Mouse (Mus musculus): ENCODE measurements around the gene Smpd2.

Gene Smpd2

DNA sequence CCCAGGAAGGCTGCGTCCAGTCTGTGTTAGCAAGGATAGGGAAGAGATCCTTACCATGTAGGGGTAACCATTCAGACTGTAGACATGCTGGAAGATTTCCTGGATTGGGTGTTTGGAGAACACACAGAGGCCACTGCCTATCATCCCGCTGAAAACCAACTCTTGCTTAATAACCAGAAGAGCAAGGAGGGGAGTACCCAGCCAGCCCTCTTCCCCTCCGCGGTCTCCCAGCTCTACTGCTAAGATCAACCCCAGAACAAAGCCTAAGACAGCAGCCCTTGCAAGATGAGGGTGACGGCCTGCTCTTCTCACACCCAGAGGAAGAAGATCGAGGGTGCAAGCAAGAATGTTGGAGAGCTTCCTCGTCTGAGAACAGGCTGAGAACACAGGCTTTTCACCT is 1.3 kb downstream of the Smpd2 start:
- no peak for DNase-seq (ENCODE audit: low spot score)

DNA sequence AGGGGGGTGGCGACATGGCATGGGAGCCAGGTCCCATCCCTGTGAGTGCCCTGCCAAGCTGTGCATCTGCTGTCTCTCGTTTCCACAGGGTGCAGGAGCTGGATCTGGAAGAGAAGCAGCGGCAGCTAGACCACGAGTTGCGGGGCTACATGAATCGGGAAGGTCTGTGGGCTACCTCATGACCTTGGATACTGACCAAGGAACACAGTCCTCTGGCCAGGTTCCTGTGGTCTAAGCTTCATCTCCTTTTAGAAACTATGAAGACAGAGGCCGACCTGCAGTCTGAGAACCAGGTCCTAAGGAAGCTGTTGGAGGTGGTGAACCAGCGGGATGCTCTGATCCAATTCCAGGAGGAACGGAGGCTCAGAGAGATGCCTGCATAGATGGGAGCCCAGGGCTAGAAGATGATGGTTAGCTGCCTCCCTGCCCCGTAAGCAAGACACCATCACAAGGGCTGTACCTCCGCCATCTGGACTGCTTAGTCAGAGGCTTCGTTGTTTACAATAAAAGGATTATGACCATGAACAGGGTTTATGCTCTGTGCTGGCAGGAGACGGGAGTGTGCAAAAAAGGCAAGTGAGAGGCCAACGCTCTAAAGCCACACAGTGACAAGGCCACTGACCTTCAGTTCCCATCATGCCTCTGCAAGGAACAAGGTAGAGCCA is 3.5 kb downstream of the Smpd2 start:
- no peak for DNase-seq (ENCODE audit: low spot score)

DNA sequence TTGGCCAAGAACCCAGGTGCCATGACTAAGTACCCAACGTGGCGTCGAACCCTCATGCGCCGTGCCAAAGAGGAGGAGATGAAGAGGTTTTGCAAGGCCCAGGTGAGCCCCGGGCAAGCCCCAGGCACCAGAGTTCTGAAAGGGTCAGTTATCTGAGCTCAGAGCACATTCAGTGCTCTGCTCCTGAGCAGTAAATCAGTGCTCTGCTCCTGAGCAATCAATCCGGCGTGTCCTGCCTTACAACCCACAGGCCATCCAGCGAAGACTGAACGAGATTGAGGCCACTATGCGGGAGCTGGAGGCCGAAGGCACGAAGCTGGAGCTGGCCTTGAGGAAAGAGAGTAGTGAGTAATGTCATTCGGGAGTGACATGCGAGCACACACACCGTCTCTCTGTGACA is 4.4 kb downstream of the Smpd2 start:
- no peak for DNase-seq (ENCODE audit: low spot score)

DNA sequence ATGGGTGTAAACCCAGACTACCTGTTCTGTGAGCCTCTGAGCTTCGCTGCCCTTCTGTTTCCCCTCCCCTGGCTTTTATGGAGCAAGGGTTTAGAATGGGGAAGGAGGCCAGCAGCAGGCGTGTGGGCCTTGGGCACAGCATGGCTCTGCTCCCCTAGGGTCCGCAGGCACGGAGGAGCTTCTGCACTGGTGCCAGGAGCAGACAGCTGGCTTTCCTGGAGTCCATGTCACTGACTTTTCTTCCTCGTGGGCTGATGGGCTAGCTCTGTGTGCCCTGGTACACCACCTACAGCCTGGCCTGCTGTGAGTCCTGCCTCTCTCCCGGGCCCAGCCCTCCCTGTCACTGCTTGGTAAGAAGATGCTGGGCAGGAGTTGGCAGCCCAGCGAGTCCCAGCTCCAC is 7.7 kb downstream of the Smpd2 start:
- no peak for DNase-seq (ENCODE audit: low spot score)

DNA sequence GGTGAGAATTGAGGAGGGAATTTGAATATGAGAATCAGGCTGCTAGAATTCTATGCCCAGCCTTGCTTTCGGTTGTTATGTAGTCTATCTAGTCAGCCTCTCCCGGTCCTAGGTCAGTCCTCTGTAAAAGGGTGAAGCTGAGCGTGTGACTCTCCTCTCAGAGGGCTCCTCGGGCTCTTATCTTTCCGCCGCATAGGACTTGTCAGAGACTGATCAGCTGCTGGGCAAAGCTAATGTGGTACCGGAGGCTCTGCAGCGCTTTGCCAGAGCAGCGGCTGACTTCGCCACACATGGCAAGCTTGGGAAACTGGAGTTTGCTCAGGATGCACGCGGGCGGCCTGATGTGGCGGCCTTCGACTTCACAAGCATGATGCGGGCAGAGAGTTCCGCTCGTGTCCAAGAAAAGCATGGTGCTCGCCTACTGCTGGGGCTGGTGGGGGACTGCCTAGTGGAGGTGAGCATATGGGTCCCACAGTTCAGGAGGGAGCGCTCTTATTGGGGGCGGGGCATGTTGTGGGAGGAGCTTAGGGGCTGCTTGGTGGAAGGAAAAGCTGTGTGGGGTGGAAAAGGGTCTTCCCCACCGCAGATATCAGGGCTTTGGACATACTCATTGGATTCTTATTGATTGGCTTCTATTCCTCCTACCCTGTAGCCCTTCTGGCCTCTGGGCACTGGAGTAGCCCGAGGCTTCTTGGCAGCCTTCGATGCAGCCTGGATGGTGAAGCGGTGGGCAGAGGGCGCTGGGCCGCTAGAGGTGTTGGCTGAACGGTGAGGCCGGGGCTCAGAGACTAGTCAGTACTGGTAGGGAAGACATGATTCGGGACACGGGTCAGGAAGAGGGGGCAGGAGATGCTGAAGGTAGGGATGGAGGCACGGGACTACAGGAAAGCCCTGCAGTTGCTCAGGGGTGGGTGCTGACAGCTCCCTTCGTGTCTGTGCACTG is 9.0 kb downstream of the Smpd2 start:
- peak; percentile 51 for DNase-seq (ENCODE audit: low spot score)

DNA sequence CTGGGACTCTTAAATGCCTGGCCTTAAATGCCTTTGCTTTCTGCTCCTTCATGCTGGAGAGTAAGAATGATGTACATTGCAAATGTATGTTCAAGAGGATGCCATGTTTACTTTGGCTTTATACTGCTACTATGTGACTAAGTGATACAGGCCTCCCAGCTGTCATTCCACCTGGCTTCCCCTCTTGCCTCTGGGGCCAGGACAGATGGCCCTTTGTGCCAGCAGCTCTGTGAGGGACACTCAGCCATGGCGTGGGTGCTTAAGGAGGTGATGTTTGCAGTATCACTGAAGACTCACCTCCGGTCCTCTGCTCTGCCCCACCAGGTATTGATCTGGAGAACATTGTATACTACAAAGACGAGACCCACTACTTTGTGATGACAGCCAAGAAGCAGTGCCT is 10.2 kb downstream of the Smpd2 start:
- DNase-seq (ENCODE audit: low spot score) = no peak

DNA sequence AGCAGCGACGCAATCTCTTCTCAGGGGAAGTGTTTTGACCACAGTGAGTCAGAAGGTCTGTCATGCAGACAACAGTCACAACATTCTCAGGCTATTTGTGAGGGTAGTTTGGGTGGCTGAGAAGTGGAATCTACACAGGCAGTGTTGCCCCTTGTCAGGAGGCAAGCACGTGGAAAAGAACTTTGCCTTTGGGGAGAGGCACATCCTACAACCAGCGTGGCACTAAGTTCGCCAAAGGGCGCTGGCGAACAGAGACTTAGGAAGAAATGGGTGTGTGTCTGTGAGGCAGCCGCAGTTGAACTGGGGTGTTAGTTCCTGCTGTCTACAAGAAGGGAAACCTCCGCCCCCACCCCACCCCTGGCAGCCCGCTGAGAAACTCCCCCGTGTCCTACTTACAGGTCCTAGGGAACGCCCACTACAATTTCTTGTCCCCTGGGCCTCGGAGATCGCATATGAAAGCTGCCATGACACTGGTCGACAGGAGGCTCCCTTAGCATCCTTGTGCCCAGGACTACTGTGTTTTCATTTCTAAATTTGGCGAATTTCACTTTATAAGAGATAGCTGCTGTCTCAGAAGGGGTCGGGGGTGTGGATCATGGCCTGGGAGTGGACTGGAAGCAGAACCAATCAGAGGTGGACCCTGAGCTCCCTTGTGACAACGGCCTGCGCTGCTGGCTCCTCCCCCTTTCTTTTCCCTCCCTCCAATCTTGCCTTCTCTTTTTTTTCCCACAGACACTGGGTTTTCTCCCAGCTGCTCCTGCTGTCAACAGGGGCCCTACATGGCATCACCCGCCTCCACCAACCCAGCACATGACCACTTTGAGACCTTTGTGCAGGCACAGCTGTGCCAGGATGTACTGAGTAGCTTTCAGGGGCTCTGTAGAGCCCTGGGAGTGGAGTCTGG is 12.6 kb downstream of the Smpd2 start:
- DNase-seq (ENCODE audit: low spot score) = peak; percentile 39

DNA sequence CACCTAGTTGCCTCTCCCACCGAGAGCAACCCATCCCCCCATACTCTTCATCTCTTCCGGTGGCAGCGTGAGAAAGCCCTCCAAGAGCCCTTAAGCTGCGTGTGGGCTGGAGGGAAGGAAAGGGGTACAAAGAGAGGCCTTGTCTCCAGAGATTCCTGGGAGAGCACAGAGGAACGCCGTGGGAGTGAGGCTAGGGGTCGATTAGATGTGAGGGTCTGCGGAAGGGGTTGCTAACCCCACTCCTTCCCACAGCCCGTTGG is 13.2 kb downstream of the Smpd2 start:
- no peak for DNase-seq (ENCODE audit: low spot score)

DNA sequence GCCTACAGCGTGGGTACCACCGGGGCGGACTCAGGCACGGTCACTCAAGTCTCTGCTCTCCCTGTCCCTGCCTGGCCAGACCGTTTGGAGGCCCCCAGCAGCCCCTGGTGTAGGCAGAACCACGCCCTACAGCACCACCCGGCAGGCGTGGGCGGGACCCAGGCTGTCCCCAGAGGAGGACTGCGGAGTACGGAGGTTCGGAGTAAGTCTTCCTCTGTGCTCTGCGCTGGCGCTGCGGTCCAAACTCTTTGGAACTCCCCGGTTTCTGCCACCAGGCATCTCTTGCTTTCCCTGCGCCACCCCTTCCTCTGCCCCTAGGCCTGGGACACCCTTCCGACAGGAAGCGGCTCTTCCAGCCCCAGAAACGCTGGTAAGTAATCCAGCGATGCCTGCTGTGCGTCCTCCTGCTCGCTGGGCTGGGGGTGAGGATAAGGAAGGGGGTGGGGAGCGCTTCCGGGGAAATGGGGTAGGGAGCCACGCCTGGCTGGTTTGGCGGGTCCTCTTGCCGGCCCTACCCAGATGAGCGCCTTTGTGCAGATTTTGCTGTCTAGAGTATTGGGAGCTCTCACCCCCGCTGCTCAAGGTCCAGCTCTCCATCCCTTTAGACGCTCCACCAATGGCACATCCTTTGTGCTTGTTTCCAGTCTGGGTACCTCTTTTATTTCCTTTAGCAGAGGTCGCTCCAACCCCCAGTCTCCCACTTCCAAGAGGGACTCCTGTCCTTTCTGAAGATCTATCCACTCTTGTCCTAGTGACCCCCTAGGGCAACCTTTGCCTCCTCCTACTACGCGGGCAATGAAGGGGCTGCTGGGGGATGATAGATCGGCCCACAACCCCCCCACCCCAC is 13.8 kb downstream of the Smpd2 start, which contains the start of gene Mical1:
TSS of gene Mical1 (plus strand) at position 144 of the 847 bp plus-strand sequence.
- peak; percentile 64 for DNase-seq (ENCODE audit: low spot score)

DNA sequence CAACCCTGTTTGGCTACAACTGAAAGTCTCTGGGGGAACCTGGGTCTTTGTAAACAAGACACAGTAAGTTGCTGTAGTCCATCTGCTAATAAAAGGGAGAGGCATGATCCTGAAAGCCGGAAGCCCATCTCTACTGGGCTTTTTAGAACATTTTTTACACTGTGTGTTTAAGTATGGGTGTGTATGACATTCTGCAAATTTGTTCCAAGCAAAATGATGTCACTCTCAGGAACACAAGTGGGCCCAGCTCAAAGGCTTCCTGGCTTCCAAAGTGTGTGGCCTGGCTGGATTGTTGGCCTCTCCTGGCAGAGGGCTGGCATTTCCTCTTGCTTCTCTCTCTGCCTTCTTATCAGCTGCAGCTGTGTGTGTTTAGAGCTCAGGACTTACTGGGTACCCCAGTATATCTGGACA is 15.2 kb downstream of the Smpd2 start:
- no peak for DNase-seq (ENCODE audit: low spot score)

DNA sequence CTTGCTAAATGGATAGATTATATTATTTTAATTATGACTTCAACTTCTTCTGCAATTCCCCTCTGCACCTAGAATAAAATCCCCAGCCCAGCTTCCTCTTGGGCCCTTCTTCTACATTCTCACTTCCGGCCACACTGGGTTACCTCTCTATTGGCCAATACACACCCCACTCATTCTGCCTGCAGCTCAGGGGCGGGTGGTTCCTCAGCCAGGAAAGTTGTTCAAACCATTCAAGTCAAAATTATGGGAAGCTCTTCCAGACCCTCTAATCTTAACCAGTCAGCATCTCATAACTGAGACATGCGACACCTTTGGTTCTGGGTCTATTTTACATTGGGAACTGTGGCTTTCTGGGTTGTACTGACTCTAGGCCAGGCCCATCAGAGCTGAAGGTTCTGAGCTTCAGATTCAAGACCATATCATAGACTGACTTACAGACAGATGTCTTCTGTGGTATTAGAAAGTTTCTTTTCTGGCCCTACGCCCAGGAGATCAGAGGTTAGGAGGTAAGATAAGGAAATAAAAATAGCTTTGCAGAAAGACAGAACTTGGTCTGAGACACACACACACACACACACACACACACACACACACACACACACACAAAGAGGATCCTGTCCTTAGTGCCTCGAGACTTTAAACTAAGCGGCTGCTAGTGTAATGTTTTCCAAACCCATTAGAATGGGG is 16.2 kb downstream of the Smpd2 start:
- DNase-seq (ENCODE audit: low spot score) = no peak

DNA sequence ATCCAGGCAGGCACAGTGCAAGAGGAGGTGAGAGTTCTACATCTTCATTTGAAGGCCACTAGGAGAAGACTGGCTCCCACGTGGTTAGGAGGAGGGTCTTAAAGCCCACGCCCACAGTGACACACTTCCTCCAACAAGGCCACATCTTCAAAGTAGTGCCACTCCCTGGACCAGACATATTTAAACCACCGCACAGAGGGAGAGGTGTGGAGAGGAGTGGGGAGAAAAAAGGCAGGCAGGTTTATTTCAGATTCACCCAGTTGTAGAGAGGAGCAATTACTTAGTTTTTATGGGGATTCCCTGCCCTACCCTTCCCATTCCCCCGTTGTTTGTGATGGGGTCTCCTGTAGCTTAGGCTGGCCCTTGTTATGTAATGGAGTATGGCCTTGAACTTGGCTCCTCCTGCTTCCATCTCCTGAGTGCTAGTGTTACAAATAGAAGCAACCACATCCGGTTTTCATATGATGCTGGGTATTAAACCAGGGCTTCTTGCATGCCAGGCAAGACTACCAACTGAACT is 17.1 kb downstream of the Smpd2 start:
- no peak for DNase-seq (ENCODE audit: low spot score)

DNA sequence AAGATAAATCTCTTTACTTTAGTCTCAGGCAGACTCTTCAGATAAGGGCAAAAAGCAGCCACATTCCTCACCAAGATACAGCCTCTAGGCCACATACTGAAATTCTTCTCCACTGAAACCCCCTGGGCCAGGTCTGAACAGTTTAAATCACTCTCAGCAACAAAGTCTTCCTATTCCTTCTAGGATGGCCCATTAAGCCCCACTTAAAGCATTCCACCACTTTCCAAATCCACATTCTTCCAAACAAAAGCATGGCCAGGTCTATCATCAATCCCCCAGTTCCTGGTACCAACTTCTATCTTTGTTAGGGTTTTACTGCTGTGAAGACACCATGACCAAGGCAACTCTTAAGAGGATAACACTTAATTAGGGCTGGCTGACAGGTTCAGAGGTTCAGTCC is 17.6 kb downstream of the Smpd2 start:
- no peak for DNase-seq (ENCODE audit: low spot score)

DNA sequence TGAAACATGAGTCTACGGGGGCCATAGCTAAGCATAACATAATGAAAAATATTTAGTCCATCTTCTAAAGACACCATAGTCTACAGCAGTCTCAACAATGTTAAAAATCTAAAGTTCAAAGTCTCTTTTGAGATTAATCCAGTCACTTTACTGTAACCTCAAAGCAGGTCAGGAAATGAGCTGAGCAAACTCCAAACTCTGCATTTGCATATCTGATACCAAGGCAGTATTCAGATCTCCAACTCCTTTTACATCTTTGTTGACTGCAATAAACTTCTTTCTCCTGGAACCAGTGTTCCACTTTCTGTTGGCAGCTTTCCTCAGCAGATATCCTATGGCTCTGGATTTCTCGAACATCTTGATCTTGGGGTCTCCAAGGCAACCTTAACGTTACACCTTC is 19.5 kb downstream of the Smpd2 start:
- DNase-seq (ENCODE audit: low spot score) = no peak

DNA sequence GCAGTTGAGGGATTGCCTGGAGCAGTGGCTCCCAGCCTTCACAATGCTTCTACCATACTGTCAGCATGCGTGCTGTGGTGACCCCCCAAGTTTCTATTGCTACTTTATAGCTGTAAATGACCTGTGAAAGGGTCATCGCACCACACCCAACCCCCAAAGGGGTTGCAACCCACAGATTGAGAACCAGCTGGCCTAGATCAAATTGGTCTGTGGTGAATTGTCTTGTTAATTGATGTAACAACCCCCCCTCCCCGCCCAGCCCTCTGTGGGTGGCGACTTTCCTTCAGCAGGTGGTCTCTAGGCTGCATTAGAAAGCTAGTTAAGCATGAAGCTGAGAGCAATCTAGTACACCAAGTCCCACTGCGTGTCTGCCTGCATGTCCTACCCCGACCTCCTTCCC is 22.8 kb downstream of the Smpd2 start:
- no peak for DNase-seq (ENCODE audit: low spot score)

DNA sequence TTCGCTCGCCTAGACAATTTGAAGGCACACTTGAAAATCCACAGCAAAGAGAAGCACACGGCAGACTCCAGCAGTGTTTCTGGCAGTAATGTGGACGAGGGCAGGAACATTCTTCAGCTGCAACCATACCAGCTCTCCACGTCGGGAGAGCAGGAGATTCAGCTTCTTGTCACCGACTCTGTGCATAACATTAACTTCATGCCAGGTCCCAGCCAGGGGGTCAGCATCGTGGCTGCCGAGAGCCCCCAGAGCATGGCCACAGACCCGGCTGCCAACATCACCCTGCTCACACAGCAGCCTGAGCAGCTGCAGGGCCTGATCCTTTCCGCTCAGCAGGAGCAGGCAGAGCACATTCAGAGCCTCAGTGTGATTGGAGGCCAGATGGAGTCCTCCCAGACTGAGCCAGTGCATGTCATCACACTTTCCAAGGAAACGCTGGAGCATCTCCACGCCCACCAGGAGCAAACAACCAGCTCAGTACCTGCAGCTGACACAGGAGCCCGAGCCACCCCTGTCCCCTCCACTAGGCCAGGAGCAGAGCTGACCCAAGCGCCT is 25.7 kb downstream of the Smpd2 start:
- DNase-seq (ENCODE audit: low spot score) = no peak

DNA sequence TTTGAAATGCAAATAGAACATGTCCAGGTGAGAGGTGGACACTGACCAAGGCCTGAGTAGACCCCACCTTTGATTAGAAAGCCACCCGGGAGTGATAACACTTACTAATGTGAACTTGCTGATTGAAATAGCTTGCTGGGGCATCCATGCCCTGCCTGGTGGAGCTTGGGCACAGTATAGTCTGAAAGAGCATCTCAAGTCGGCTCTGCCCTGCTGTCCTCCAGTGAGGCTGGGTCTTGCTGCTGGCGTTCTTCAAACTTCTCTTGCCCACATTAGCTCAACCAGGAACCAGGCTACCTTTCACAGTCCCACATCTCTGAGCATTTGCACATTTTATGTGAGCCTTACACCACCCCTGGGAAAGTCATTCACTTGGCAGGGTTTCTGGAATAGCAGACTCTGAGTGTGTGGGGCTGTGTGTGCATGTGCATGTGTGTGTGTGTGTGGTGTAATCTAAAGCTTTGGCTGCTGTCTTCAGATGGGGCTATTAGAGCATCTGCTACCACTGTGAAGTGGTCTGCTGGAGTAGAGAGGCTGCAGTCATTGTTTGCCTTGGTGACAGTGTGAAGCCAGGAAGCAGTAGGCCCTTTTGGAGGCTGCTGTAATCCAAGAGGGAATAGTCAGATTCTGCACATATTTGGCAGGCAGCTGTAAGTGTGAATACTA is 29.0 kb downstream of the Smpd2 start:
- DNase-seq (ENCODE audit: low spot score) = no peak

DNA sequence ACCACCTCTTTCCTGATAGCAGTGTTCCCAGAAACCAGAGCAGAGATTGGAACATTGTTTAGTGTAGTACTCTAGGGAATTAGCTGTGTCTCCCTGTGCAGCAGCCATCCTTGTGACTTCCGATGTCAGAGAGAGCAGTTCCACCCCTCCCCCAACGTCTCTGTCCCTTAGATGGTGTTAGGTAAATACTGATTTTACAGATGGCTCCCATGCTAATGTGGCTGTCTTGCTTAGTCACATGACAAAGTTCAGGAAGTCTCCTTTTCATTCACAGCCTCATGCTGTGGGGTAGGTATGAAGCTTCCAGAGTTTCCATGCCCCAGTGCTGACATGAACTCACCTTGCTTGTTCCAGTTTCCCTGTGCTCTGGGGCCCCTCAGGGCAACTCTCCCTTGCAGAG is 29.7 kb downstream of the Smpd2 start:
- DNase-seq (ENCODE audit: low spot score) = no peak

DNA sequence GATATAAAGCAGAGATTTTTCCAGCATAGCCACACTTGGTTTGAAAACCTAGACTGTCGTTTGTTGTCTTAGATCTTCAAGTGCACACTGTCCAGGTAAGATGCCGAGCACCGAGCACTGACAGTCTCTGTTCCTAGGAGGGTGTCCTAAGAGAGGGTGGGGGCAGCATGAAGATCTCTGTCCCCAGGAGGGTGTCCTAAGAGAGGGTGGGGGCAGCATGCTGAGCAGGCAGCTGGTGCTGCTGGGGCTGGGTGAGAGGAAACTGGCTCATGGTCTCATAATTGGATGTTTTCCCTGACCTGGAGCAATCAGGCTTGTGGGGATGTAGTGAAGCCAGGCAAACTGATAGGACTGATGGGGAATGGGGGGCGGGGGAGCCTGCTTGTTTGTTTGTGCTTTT is 30.2 kb downstream of the Smpd2 start:
- DNase-seq (ENCODE audit: low spot score) = no peak

DNA sequence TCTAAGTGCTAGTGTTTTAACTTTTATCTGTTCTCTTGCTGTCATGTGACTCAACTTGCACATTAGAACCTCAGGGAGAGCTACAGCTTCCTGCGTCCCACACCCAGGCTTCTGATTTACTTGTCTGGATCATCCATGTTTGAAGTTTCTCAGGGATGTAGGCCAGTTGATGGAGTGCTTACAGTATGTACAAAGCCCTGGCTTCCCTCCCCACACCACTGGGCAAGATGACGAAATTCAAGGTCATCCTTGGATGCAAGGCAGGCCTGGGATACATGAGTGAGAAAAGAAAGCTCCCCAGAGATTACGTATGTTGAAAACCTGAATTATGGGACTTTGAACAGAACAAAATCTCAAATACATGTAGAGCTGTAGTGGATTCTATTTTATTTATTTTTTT is 37.4 kb downstream of the Smpd2 start:
- no peak for DNase-seq (ENCODE audit: low spot score)
